Mouse (Mus musculus): Measurements from ENCODE around the gene Fmnl2.

The Fmnl2 gene

DNA sequence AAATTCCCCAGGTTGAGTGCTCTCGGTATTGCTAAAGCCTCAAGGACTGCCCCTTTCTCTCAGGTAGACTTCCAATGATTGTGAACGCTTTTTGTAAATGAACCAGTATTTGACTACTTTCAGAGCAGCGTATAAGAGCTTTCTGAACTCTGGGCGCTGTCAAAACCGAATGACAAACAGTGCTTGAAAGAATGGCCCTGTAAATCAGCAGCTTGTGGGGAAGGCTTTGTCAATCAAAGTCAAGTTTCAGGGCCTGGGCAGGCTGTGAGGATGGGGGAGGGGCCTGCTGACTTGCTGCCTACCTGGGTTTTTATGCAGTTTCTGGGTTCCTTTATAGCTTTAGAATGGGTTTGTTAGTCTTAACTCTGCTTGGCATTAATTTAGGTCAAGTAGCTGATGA is 56.1 kb downstream of the Fmnl2 start:
- DNase-seq (ENCODE audit: extremely low spot score) = no peak

DNA sequence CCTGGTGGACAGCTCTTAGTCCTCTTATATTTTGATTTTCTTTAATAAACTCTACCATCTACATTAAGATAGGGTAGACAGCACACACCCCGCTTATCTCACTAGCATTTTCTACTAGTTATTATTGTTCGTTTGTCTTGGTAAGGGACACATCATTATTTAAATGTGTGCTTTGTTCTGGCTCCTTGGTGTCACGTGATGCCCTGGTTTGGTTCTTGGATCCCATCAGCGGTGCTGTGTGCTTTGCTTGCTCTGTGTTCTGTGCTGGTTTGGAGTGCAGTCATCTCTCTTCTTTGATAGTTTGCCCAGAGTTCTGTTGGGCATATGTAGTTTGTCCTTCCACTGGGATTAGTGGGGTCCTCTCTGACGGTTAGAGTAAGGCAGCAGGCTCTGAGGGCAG is 57.9 kb downstream of the Fmnl2 start:
- DNase-seq (ENCODE audit: extremely low spot score) = no peak

- DNase-seq (ENCODE audit: extremely low spot score) = no peak
Observed at GRCm38 (mm10) chr2:52918094-52918493, 60.4 kb downstream of the Fmnl2 start.

DNA sequence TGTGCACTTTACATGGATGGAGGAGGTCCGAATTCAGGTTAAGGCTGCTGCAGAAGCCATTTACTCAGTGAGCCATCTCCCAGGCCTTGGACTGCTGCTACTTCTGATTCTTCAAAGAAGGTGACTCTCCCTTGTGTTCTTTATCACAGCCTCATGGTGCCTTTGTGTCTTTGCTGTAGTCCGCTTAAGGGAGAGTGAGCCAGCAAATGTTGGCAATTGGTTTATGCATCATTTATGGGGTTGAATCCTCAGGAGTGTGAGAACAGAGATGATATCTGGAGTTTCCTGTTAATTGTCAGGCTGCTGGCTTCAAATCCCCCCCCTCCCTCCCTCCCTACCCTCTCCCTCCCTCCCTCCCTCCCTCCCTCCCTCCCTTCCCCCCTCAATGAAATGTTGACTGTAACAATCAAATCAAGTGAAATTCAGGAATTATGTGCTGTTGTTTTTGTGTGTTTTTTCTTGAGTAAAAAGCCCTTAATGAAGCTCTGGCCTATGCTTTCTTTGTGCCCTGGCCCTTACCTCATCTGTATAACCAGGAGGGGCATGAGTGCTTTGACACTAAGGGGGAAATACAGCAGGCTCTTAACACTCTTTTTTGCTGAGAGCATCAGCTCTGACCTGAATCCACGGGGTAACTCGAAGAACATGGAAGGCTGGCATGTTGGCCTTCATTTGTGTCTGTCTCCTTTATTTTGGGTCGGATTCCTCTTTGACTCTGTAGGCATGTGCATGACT is 63.2 kb downstream of the Fmnl2 start:
- DNase-seq (ENCODE audit: extremely low spot score) = no peak

GRCm38 (mm10) chr2:52925062-52925461 is 67.4 kb downstream of the Fmnl2 start:
- DNase-seq (ENCODE audit: extremely low spot score) = no peak

DNA sequence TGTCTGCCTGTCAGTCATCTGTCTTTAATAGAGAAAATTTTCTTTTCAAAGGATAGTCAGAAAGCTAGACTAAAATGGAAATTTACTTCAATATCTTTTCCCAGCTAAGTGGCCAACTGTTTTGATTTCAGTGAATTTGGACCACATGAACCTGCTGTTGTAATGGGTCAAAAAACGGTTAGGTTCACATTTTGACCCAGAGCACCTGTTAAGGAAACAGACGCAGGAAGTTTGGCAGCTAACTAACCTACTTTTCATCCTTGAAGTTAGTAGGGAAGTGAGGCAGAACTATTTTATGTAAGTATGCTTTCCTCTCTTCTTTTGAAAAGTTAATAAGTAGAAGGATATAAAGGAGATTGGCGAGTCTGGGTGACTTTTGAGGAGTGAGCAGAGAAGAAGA is 69.7 kb downstream of the Fmnl2 start:
- DNase-seq (ENCODE audit: extremely low spot score) = no peak

- peak; percentile 29 for DNase-seq (ENCODE audit: extremely low spot score)
Observed at GRCm38 (mm10) chr2:52927858-52928301, 70.2 kb downstream of the Fmnl2 start.

DNA sequence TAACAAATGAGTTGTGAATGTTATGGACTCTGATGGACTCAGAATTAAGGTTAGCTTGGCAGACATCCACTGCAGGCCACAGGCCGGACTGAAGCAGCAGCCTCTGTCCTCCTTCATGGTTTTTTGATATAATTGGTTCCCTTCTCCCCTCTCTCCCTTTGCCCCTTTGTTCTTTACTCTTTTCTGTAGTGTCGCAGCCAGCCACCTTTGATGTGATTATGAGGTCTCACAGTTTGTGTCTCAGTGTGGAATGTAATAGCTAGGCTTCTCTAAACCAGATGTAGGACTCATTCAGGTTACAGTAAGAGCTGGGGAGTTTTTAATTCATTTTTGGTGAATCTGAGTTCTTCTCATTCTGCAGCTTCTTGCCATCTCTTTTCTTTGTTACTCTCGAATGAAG is 70.7 kb downstream of the Fmnl2 start:
- no peak for DNase-seq (ENCODE audit: extremely low spot score)

DNA sequence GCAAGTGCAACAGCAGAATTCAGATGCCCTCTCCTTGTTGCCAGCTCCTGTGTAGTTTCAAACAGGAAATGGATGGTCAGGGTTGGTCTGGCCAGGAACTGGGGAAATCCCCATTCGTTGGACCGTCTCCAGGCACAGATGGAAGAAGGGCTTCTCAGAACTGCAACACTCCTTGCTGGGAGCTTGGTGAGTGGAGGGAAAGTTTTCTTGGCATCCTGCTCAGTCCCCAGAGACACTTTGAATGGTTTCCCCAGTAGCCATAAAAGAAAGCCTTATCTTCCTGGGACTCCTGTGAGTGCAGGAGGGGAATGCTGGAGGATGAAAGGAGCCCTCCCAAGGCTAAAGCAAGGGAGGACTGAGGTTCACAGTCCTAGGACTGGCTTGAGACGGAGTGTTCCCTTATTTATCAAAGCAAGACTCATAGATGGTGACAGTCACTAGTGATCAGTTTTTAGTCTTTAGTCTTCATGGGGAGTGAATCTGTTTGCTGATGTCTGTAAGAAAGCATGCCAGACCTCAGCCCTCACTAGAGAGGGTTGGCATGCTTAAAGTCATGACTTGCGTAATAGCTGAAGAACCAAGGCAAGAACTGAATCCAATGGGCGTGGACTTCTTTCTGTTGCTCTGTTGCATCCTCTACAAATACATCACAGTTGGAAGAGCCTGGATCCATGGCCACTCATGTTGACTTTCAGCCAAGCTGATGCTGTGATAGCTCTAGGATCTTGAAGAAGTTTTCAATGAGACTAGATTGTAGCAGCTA is 72.6 kb downstream of the Fmnl2 start:
- DNase-seq (ENCODE audit: extremely low spot score) = no peak

DNA sequence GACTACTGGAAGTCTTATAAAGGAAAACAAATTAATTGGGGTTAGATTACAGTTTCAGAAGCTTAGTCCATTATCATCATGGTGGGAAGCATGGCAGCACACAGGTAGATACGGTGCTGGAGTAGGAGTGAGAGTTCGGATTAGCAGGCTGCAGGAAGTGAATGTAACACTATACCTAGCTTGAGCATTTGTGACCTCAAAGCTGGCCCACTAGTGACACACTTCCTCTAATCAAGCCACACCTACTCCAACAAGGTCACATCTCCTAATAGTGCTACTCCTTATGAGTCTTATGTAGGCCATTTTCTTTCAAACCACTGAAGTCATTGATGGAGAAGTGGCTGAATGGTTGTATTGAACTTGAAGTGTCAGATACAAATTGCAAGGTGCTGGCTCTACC is 73.7 kb downstream of the Fmnl2 start:
- no peak for DNase-seq (ENCODE audit: extremely low spot score)

GRCm38 (mm10) chr2:52935906-52936305 is 78.2 kb downstream of the Fmnl2 start:
- DNase-seq (ENCODE audit: extremely low spot score) = no peak

DNA sequence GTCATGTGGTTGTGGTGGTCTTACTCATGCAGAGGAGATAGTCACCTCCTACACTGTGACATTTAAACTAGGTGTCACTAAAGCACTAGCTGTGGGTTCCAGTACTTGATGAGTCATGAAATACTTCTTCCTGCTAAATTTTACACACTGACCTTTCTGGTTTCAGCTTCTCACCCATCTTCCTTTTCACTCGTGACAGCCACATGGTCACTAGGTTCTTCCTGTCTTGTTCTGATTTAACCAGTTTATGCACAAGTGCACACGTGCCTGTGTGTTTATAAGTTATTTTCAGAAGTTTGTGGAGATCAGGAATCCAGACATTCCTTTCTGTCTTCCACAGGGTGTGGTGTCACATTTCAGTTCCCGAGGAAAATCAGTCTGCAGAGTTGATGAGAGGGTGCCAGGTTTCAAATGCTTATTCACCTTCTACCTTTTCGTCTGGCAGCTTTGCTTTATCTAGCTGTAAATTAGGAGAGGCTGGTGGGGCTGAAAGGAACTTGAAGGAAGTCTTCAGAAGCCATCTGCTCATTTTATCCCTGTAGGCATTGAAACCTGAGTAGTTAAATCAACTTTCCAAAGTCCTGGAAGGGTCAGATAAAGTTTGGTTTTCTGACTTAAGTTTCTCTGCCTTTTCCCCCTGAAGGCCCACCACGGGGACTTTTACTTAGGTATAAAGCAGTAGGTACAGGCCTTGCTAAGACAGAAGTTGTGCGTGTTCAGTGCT is 80.9 kb downstream of the Fmnl2 start:
- peak; percentile 15 for DNase-seq (ENCODE audit: extremely low spot score)

DNA sequence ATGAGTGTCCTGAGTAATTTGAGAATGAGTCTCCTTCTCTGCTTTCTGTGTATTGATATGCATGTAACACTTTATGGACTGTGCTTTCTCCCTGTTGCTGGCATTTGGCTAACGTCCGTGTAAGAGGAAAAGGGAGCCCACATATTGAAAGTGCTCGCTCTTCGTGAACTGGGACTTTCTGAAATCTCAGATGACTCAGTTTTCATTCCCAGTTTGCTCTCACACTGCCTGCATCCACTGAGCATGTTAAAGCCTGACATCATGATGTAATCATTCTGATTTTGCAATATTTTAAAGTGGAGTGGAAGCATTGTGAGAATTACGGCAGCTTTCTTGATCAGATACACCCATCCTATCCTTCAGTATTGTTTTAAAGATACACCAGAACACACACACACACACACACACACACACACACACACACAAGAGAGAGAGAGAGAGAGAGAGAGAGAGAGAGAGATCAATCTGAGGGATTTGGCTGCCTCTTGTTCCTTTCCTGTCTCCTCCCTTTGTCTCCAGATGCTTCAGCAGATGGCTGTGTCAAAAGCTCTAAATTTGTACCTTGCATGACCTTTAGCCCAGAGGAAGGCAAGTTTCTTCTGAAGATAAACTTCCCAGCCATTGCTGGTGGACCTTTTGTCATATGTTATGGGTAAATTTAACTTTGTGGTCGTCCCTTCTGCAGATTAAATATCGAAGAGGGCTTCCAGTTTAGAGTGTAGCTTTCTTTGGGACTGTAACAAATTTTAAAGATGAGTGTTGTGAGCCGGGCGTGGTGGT is 86.2 kb downstream of the Fmnl2 start:
- no peak for DNase-seq (ENCODE audit: extremely low spot score)

GRCm38 (mm10) chr2:52944594-52944993 is 86.9 kb downstream of the Fmnl2 start:
- DNase-seq (ENCODE audit: extremely low spot score) = no peak

GRCm38 (mm10) chr2:52946074-52946473 is 88.4 kb downstream of the Fmnl2 start:
- DNase-seq (ENCODE audit: extremely low spot score) = no peak

DNA sequence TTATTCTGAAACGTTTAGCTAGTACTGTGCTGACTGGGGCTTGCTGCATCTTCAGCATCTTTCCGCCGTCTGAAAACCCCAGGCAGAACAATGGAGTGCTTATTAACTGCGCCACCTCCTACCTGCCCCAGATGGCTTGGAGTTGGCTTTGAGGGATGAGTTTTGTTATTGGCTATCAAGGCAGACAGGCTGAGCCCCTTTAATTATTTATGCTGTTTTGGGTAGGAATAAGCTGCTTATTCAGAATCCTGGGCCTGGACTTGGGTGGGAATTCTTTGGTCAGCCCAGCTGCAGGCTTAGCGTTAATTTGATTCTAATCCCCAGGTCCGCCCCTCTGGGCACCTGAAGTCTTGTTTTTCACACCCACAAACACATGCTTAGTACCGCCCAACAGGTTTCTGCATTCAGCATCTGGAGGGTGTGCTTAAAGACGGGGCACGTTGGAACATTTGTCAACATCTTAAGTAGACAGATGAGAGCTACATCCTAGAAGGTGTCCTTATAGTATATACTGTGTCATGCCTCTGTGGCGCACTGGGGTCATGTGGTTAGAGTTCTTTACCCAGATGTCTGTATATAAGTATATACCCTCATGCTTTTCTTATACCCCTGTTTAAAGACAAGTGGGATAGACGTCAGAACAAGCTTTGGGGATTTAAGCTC is 89.0 kb downstream of the Fmnl2 start:
- no peak for DNase-seq (ENCODE audit: extremely low spot score)

GRCm38 (mm10) chr2:52948406-52948805 is 90.7 kb downstream of the Fmnl2 start:
- no peak for DNase-seq (ENCODE audit: extremely low spot score)

- DNase-seq (ENCODE audit: extremely low spot score) = no peak
Observed at GRCm38 (mm10) chr2:52949556-52949955, 91.9 kb downstream of the Fmnl2 start.

DNA sequence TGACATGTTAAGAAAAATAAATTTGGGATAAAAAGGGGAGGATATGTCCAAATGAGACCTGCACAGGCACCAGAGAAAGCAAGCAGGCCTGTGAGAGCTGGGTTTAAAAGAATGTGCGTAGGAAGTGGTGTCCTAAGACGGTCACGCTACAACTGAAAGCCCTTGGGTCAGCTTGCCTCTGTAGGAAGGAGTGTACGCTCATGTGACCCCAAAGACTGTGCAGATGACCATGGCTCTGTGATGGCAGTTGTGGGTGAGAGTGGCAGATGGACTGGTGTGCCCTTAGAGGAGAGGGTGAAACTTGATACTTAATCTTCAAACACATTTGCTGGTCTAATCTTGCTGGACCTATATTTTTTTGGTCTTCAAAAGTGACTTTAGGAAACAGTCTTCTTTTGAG is 92.6 kb downstream of the Fmnl2 start:
- DNase-seq (ENCODE audit: extremely low spot score) = no peak

DNA sequence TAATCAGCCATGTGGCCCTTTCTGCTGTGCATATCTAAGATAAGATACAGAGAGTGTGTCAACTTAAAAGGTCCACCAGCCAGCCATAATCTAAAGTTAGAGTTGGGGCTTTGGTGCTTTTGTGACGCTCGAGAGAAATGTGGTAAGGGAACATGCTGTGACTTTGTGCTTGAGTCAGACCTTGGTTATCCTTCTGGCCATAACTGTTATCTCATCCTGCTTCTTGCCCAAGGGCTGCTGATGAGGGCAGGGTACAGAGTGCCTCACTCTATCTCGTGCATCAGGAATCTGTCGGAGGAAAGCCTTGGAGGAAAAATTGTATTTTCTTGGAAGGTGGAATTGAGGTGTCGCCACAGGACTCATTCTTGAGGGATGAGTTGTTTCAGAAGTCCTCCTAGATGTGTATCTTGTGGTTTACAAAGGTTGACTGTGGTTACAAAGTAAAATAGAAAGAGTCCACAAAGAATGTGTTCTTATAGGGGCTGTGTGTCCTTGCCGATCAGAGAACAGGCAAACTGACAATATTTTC is 94.6 kb downstream of the Fmnl2 start:
- no peak for DNase-seq (ENCODE audit: extremely low spot score)

DNA sequence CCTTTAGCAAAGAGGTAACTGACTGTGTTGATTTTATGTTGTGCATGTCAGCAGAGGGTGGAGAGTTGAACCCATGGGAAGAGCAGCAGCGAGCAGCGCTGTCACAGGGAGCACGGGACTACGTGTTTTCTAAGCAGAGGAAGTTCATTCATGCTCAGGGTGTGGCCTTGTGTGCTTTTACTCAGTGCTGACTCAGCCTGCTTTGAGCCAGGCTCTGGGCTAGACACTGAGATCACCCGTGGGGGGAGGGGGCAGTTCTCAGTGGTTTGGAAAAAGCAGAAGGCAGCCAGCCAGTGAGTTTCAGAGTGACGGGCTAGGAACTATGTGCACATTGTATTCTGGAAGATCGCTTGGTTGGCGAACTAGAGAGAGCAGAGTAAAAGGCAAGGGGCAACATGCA is 97.4 kb downstream of the Fmnl2 start:
- DNase-seq (ENCODE audit: extremely low spot score) = no peak
